Mouse (Mus musculus) hindbrain, embryonic 16.5 days (tissue): ENCODE results near the gene Ppia. TPM values are rescaled to one million over a fixed set of nuclear protein-coding genes. Genes with fewer than 3 reads are reported as not detected.

Experiments used
- microRNA-seq: library from miRNA; unstranded; fragments of <30 nt; microRNA quantifications from one replicate; pipeline ENCODE4, GENCODE M21; 2017
- polyA plus RNA-seq: library from polyadenylated mRNA; unstranded; fragments of >200 nt; fragmentation: Nextera tagmentation; extraction: Ambion mirVana; gene quantifications from 2 replicates; pipeline ENCODE4 v1.2.1, GENCODE M21; 2015

Ppia gene
- polyA plus RNA-seq, 1 experiment from 2014 or later = 4,423 TPM

Small RNA genes within 50 kb of the gene (microRNA-seq; reads per million reads assigned to microRNA genes)
- 2.9 reads per million, percentile 7 among the genes with 10 or more reads in this experiment for gene Mir7651

Other genes with a start within 250 kb of the Ppia start
- gene A730071L15Rik, start 215.4 kb upstream of the Ppia start, polyA plus RNA-seq = 0.71 and 0.81 TPM in 2 replicates
- 71.5 and 71.9 TPM in 2 replicates for gene Nudcd3, start 215.0 kb upstream of the Ppia start, polyA plus RNA-seq
- gene Npc1l1, start 185.3 kb upstream of the Ppia start, polyA plus RNA-seq = 0.04 TPM in 1 of 2 replicates, not detected in the other
- gene Ddx56, start 147.7 kb upstream of the Ppia start, polyA plus RNA-seq = 69.5 and 71.3 TPM in 2 replicates
- gene Tmed4, start 140.6 kb upstream of the Ppia start, polyA plus RNA-seq = 111 and 119 TPM in 2 replicates
- gene Ogdh, start 123.8 kb upstream of the Ppia start, polyA plus RNA-seq = 142 and 153 TPM in 2 replicates
- 29.1 and 29.6 TPM in 2 replicates for gene Zmiz2, start 26.4 kb upstream of the Ppia start, polyA plus RNA-seq
- gene H2afv, start 29.0 kb downstream of the Ppia start, polyA plus RNA-seq = 223 and 239 TPM in 2 replicates
- gene Purb, start 60.5 kb downstream of the Ppia start, polyA plus RNA-seq = 11.2 and 11.5 TPM in 2 replicates
- 0.35 and 0.40 TPM in 2 replicates for gene Myo1g, start 105.5 kb downstream of the Ppia start, polyA plus RNA-seq
- 98.2 and 98.7 TPM in 2 replicates for gene Ccm2, start 131.4 kb downstream of the Ppia start, polyA plus RNA-seq
- gene Nacad, start 190.6 kb downstream of the Ppia start, polyA plus RNA-seq = 72.1 and 81.0 TPM in 2 replicates
- 29.3 and 35.2 TPM in 2 replicates for gene Tbrg4, start 210.6 kb downstream of the Ppia start, polyA plus RNA-seq
- gene Wap, start 223.2 kb downstream of the Ppia start, polyA plus RNA-seq = not detected in 2 replicates
- 26.6 and 30.6 TPM in 2 replicates for gene Ramp3, start 243.1 kb downstream of the Ppia start, polyA plus RNA-seq